Mouse (Mus musculus) layer of hippocampus, postnatal 14 days (tissue): ENCODE measurements at regions not wholly inside any gene's neighbourhood (a gene's known extent, or its start where the extent isn't known, plus 50 kb on each side); places are given as distances from the start of the nearest gene placed in this dataset.
A peak's percentile ranks its signal among the peaks of the same experiment; 100 is the strongest.

Experiments used
- DNase-seq, 2 experiments: peaks; one replicate each; pipeline ENCODE4 v3.0.0; 2021 to 2022; ENCODE audit warnings: low spot score in 2 of 2, mixed read lengths in 1 of 2

DNA sequence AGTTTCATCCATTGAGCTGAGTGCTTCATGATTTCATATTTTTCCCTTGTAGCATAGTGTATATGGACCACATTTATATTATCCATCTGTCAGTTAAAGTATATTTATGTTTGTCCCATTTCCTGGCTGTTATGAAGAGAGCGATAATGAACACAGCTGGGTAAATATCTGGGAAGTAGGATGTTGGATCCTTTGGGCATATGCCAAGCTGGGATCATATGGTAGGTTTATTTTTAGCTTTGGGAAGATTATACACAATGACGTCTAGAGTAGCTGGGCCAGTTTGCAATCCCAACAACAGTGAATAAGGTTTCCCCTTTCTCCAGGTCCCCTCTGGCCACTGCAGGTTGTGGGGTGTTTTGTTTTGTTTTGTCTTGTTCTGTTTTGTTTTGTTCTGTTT is 164.5 kb downstream of the Gm765 start:
- DNase-seq, result no peak

- DNase-seq, result no peak
Observed at GRCm38 (mm10) chr6:98149043-98149813, 193.3 kb downstream of the Gm765 start.

GRCm38 (mm10) chr6:98147855-98148254 is 194.7 kb downstream of the Gm765 start:
- DNase-seq, result no peak

DNA sequence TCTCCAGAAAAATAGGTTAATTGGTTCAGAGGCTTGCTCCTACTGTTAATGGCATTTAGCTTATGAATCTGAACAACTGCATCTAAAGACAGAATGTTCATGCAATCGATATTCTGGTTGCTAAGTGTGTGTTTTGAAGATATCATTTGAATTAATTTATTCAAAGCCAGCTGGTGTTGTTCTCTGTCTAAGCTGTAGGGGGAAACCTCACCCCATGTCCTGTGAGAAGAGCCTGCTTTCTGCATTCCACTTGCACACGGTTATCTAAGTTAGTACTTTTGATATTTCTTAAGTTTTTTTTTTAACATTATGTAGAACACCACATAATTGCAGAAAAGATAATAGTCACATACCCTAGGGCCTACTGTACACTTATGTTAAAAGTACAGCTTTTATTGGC is 209.6 kb downstream of the Gm765 start:
- peak in 1 of 2 experiments; percentile 81 for DNase-seq

DNA sequence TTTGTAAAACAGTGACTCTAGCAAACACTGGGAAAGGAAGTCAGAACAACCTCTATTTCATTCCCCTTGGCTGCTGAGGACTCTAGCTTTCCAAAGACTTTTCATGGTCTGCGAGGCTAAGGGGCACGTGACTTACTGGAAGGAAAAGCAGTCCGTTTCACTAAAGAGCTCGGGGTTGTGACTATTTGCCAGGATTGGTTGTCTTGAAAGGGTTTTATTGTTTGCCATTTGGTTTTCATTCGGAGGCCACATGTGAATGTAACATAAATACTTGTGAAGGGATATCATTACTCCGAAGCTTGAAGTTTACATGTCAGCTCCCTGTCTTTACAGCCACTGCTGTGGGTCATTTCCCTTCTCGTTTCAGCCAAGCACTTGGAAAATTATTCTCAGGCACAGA is 217.1 kb downstream of the Gm765 start:
- DNase-seq, result no peak

GRCm38 (mm10) chr6:98118355-98119150 is 224.0 kb downstream of the Gm765 start:
- peak in 1 of 2 experiments; percentile 55 for DNase-seq

GRCm38 (mm10) chr6:98114327-98115134 is 228.0 kb downstream of the Gm765 start:
- no peak for DNase-seq

- no peak for DNase-seq
Observed at GRCm38 (mm10) chr6:98113708-98114107, 228.8 kb downstream of the Gm765 start.

DNA sequence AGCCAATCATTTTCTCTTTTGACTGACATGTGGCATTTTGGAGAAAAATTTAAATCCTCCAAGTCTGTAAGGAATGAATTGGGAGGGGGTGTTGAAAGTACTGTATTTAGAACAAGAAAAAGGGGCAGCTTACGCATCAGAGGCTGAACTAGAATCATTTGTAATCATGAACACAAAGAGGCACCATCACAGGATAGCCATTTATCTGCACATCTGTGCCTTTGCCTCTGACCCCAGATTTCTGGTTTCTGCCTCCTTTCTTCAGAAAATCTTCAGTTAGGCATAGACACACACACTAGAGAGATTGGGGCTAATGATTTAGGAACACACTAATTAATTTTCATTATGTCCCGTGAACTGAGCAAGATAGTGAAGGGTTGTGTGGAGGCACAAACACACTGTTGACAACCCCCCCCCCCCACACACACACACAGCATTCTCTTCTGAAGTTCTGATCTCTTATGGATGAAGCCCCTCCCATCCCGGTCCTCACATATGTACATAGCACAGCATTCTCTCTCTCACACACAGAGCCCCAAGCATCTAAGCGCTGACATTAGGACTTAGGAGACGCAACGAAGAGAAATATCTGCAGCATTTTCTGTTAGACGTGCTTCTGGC is 229.9 kb downstream of the Gm765 start:
- DNase-seq, result no peak

- DNase-seq, result no peak
Observed at GRCm38 (mm10) chr6:98107123-98107522, 235.4 kb downstream of the Gm765 start.

GRCm38 (mm10) chr6:98105280-98106090 is 237.1 kb downstream of the Gm765 start:
- DNase-seq, result peak; percentile 84 to 89

GRCm38 (mm10) chr6:98104432-98104831 is 238.1 kb downstream of the Gm765 start:
- DNase-seq, result no peak

GRCm38 (mm10) chr6:98101023-98101422 is 241.5 kb downstream of the Gm765 start:
- no peak for DNase-seq

DNA sequence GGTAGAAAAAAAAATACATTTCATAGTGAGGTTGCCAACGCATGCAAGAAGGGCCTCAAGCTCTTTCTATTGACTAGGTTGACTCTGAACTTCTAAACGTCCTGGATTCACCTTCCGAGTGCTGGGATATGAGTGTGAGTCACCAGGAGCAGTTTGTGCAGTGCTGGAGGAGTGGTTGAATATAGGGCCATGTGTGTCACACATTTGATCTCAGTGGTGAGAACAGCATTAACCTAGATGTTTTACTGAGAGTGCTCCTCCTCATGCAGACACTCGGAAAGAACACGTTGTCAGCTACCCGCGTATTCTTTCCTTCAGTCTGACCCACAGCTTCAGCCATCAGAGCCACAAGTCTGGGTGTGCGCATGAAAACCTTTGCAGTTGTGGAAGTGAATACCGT is 243.4 kb downstream of the Gm765 start:
- no peak for DNase-seq

- no peak for DNase-seq
Observed at GRCm38 (mm10) chr6:98095243-98095642, 247.3 kb downstream of the Gm765 start.

GRCm38 (mm10) chr6:98089185-98089584 is 253.4 kb downstream of the Gm765 start:
- DNase-seq, result no peak

GRCm38 (mm10) chr6:98080076-98080475 is 262.5 kb downstream of the Gm765 start:
- no peak for DNase-seq
